Mouse (Mus musculus) retina, adult 2 months (tissue): ENCODE data around the gene Trim16.

ENCODE experiments used
- DNase-seq: peaks from one replicate; pipeline ENCODE4 v3.0.0-alpha.2; 2012; ENCODE audit warnings: low read depth, low spot score

The Trim16 gene

DNA sequence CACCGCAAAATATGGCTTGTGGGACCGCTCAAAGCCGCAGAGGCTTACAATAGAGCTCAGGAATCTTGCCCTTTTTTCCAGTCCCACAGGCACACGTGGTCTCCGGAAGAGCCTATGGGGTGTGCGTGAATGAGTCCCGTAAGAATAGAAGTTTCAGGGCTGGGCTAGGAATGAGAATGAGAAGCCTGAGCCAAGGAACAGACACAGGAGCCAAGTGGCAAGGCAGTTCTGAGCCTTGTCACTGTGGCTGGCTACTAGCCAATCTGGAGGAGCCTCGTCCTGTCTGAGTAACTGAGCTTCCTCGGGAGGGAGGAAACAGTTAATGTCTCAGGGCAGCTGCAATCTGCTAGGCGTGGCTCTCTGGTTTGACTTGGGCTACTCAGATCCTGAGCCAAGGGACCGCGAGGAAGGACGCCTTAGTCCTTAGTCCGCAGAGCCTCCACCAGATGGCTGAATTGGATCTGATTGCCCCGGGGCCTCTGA is at the start of gene Trim16:
TSS of gene Trim16 (plus strand) at position 173 of the 483 bp plus-strand sequence.
- no peak for DNase-seq

DNA sequence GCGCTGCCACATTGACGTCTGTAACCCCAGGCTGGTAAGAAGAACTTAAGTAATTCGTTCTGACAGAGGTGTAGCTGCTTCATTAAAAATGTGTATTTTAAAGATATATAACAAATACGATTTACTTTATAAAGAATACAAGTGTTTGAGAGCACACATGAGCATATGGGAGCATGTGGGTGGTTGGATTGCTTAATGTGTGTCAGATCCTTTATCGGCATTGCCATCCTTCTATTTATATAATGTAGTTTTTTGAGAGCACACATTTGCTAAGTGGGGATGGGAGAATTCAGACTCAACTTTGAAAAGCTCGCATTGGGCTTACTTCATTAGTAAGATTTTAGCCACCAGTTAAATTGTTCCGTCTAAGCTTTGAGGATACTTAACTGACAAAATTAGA is 43.5 kb upstream of the Trim16 start:
- no peak for DNase-seq

DNA sequence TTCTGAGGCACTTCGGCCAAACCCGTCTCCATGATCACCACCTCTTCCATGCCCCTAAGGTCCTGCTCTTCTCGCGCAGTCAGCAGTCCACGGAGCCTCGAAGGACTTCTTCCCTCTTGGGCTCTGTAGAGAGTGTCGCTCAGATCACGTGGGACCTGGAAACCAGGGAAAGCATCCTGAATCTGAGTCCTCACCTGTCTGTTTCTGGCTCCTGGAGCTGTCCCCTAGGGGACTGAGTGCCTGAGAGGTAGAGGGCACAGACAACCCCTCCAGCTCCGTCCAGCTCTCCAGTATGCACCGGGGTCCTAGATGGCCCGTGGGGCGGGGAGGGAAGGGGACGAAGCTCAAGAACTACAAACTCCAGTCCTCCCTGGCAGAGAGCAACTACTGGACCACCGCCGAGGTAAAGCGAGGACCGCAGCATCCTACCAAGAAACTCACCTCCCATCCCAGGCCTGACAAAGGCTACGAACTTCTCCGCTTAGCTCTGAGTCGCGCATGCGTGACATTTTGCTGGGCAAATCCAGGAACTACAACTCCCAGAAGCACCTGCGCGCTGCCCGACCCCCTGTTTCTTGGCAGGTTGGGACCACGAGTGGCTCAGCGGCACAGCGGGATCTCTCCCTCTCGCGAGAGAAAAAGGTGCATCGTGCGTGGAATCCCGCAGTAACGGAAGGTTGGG is 31.0 kb upstream of the Trim16 start, which contains the start of gene Zfp286:
TSS of gene Zfp286 (minus strand) at position 528 of the 682 bp plus-strand sequence.
- peak; percentile 59 for DNase-seq

DNA sequence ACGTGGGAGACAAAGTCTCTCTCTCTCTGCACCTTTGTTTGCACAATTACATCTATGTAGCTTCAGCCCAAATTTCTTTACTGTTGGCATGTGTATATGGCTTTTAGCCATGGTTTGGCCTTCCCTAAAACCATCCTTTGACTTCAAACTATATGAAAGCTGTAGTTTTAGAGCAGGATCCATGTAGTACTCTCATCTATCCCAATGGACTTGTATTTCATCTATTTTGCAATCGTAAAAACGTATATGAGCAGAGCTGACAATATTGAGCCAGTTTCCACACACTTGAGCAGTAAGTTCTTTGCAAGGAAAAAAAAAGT is 30.5 kb upstream of the Trim16 start:
- DNase-seq = no peak

DNA sequence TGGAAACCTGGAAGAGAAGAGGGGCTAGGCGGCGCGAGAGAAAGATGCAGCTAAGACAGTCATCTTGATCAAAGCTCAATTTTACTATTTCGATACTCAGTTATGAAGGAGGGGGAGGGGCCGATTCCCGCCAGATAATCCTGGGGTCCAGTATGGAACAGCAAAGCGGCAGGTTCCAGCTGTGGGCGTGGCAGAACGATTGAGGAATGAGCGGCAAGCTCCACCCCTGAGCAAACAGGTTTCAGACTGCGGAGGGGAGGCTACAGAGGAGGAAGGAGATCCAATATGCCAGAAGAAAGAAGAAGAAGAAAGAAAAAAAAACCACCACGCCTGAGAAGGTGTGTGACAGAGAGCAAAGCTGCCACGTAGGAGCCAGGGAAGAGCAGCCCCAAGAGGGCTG is 15.9 kb upstream of the Trim16 start:
- no peak for DNase-seq

DNA sequence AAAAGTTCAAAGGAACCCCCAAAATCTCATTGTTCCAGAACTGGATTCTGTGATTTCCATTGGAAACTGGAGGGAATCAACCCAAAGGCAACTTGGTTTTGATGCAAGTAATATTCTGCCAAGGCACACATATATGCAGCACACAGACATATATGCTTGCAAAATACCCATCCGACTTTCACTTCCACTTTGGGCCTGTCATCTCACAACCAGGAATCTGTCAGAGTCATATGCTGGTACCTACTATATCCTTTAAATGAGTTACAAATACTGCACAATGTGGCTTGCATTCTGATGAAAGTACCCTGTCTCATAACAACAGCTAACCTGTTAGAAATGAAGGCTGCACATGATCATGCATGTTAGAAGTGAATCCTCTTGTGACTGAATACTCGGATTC is 12.1 kb upstream of the Trim16 start:
- no peak for DNase-seq

DNA sequence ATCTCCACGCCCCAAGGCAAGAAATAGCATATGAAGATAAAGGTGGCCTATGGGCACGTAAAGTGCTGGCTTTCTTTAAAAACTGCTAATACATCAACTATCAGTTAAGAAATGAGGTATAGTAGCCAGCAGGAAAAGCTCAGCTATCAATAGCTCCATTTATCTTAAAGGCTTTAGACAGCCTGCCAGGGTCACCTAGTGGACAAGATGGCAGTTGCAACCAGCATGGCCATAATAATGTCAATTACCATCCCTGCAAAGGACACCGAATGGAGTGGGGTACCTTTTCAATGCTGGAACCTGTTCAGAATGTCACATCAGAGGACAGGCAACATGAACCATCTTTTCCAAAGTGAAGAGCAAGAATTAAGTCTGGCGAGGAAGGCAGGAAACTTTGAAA is 10.8 kb upstream of the Trim16 start:
- DNase-seq = no peak

DNA sequence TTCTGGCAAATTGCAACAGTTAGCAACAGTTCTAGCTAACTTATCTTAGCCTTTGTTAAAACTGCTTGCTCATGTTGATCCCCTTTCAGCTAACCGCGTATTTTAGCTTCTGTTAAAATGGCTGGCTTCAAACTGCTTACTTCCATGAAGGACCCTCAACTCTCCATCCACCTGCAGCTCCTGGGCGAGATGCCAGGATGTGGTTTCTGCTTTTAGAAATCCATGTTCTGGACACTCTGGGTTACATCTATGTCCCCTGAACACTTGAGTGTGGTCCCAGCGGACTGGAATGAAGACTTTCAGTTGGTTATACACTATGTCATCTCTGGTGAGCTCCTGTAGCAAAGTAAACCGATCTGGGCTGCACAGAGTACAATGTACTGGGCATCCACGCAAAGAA is 7.8 kb upstream of the Trim16 start:
- no peak for DNase-seq

DNA sequence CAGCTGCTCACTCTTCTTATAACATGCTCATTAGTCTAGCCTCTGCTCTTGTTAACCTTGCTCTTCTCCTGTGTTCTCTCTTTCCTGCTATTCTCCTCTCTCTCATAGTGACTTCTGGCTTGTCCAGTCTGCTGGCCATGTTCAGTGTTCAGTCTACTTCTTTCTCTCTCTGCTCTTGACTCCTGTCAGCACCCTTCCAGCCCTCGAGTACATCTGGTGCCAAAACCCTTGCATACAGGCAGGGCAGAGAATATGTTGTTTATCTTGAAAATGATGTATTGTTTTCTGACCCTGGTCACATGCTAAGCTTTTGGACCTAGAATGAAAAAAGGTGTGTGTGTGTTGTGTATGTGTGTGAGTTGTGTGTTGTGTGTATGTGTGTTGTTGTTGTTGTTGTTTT is 6.5 kb upstream of the Trim16 start:
- DNase-seq = no peak

DNA sequence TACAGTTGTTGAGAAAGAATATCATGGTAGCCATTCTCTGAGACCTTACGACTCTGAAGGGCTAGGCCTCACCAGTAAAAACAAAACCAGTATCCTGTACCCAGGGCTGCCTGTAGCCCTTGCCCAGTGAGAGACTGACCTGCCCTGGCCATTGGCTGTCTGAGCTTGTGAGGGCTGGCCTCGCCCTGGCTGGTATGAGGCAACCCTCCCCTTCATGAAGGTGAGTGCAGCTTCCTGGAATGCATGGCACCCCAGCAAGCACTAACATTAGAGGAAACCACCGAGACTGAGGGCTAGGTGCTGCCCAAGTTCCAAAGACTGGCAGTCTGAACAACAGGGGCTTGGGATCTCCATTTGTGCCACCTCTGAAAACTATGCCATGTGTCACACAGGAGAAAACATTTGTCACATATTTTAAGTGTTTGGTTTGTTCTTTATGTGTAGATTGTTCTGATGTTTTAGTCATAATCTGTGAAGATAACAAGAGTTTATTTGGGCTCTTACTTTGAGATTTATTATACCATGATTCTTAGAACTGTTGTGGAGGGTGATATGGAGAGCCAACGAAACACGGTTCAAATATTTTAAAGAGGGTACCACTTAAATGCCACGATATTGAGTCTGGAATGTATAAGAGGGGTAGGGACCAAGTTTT is 5.9 kb upstream of the Trim16 start:
- DNase-seq = no peak

DNA sequence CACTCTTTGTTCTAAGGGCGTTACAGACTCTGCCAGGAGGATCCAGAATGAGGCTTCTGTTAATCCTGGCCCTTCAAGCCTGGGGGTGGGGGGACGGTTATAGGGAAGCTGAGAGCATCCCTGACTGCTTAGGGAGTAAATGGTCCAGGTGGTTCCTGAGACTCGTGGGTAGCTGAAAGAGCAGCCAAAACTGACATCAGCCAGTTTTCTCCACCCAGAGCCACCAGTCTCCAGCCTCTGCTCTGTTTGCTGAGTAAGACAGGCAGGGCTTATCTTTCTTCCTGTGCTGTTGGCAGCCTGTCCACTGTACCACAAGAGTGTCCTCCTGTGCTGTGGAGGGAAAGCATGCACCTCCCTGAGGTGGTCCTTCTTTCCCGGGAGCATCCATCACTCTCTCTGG is 5.4 kb upstream of the Trim16 start:
- DNase-seq = no peak

DNA sequence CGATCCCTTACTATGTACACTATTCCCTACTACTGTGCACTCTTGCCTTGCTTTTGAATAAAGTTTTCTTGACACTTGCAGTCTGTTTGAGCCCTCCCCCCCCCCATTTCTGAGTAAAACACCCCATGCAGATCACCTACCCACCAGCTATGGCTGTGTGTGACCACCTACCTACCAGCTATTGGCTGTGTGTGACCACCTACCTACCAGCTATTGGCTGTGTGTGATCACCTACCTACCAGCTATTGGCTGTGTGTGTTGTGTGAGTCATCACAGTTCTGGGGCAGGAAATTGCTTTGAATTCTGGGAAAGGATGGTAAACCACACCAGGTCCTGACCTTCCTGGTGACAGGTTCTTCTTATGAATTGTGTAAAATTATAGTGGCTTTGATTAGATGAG is 4.6 kb upstream of the Trim16 start:
- DNase-seq = no peak

DNA sequence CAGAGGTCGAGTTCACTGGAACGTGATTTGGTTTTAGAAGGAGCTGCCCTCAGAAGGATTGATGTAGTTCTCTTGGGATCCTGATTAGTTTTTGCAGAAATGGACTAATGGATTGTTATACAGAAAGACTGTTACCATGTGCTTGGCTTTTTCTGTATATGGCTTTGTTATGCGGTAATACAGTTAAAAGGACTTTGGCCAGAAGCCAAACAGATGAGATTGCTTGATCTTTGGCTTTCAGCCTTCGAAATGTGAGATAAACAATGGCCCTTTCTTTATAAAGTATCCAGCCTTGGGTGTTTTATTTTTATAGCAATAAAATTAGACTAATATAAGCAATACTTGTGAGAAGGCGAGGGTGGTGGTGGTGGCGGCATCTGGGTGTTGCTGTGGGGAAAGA is 3.4 kb upstream of the Trim16 start:
- DNase-seq = no peak

DNA sequence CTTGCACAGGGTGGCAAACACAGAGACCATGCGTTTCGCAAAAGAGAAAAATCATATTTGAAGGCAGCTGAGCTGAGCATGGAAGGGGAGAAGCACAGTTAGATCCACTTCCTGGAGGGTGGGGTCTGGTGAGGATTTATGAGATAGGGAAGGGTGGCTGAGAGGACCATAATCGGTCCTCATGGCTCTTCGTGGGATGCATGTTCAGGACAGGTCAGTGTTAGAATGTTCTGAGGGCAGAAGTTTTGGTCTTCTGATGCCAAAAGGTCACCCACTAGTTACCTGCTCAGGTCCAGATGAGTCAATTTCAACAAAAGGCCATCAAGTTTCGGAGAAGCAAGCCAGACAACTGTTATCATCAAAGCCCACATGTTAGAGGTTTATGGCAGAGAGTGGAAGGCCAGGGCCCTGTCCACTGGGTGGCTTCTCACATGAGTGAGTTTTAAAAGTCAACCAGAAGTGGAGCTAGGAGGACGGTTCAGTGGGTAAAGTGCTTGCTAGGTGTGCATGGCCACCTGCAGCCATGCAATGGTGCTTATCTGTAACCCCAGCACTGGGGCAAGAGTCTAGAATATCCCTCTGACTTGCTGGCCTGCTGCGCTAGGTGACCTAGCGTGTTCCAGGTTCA is 858 bp upstream of the Trim16 start:
- DNase-seq = no peak

DNA sequence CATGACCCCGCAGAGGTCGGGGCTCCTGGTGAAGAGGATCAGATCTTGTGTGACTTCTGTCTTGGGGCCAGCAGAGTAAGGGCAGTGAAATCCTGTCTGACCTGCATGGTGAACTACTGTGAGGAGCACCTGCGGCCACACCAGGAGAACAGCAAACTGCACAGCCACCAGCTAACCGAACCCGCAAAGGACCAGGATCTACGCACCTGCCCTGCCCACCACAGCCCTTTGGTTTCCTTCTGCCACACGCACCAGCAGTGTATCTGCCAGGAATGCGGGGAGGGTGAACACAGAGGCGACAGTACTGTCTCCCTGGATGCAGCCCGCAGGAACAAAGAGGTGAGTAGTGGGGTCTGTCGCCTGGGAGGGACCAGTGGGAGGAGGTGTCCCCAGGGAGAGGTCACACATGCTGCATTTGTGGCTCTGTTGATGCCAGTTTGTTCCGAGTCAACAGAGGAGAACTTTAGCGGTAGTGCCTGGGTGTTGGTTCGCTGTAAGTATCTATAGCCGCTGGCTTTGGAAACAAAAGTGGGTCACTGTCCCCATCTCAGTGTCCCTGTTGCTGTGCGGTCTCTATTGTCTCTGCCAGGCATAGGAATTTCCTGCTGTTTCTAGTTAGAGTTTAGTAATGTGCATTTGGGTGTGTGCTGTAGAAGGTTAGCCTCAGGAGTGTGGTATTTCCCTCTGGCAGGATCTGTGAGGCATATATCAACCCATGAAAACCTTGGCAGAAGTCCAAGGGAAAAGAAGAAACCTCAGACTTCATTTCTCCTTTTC is 818 bp downstream of the Trim16 start:
- no peak for DNase-seq

DNA sequence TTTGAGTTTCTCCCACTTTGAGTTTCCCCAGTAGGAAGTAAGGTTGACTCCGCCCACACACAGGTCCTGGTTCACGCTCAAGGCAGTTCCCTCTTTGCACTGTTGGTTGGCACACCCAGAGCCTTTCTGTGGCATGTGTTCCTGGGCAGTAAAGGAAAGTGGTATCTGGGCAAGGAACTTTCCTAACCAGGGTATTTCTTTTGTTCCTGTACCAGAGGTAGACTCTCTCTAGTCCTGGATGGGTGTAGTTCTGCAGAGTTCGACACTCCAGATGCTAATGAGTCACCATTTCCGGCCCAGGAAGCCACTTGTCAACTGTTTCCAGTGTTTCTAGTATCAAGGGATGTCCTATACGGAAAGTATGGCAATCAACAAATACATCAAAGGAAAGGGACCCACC is 1.9 kb downstream of the Trim16 start:
- DNase-seq = no peak

DNA sequence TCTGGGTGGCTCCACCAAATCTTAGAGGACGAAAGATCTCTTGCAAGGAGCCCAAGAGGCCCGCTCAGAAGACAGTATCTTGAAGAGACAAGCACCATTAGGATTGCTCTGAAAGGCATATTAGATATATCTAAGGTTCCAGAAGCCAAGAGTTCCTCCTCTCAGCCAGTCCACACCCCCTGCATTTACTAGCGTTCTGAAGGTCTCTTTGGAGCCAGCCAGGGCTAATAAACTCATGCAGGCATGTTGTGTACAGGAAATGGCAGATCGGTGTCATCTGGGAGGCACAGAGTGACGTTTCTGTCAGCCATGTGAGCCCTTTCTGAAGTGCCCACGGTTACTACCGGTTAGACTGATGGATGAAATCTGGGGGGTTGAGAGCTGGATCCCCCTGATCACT is 4.2 kb downstream of the Trim16 start:
- no peak for DNase-seq

DNA sequence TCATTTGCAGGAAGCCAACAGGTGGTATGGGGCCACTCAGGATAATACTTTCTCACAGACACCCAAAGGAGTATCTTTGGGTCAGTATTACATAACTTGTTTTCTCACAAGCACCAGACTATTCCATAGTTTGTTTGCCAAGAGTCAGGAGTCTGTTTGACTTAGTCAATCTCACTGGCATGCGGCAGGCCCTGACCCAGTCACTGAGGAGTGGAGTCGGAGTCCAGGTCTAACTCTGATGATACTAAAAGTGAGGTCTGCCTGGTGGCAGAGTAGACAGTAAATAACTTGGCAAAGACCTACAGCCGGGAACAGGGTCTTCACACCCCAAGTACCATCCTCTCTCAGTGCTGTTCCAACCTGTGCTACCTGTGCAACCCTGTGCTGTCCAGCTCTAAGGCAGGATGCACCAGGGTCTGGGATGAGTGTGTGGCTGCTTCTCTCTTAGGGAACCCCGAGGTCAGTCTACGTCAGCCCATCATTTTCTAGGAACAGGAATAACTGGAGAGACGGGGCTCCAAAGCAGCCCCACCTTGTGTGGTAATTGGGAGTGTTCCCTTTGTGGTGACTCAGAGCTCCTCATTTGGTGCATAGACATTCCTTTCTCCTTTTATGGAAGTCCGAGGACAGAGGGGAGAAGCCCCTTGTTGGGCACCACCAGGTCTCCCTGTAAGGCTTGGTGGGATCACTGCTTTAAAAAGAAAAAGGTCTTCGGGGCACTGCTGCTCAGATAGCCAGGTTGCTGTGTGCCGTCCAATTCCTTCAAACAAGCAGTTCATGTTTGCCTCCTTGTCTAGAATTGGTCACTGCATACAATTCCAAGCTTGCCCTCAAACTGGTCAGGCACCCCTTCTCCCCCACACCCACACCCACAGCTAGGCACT is 5.4 kb downstream of the Trim16 start:
- DNase-seq = no peak

DNA sequence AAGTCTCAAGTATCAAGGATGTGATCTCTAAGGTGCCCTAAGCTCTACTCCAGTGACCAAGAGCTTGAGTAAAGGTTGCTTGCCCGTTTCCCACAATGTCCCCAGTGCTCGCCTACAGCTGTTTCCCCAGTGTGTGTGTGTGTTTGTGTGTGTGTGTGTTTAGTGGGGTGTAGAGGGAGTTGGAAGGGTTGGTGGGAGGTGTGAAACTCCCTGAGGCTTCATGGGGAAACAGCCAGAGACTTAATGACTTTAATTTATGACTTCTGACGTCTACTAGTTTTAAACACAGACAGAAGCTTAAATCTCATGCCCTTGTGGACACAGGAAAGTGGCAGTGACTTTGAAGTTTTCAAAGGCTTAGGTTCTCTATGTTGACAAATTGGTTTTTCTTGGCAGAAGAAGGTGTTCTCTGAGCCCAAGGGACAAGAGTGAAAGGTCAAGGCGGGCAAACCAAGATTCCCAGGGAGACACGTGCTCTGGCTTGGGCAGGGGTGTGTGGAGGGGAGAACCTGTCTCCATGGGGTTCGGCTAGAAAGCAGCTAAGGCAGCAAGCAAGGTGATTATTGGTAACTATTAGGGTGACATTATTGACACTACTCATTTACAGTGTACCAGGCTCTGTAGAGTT is 6.2 kb downstream of the Trim16 start:
- no peak for DNase-seq

DNA sequence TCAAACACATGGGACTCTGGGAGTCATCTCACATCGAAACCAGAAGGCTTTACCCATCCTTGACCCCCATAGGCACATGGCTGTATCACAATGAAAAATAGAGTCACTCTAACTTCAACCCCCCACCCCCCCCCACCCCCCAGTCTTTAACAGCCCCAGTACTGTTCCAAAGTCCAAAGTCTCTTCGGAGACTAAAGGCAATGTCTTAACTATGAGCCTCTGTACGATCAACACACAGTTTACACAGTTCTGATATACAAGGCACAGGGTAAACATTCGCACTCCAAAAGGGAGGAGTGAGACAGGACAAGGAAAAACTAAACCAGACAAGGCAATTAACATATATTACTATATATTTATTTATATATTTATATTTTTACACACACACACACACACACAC is 7.1 kb downstream of the Trim16 start:
- no peak for DNase-seq

DNA sequence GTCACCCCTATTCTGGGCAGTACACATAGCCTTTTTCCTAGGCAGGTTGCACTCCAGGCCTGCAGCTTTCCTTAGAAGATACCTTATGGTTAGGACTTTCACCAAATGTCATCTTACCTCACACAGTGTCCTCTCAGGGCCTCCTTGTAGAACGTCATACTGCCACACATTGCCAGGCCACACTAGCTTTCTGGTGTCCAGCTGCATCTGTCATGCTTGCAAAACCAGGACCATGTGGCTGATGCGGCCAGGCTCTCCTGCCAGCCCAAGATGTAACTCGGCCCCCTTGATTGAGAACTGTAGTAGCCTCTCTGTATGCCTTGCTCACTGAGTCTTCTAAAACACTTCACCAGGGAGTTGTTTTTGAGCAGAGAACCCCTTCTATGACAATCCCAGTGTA is 7.9 kb downstream of the Trim16 start:
- DNase-seq = no peak
